Mouse (Mus musculus): ENCODE measurements at regions not wholly inside any gene's neighbourhood (a gene's known extent, or its start where the extent isn't known, plus 50 kb on each side); places are given as distances from the start of the nearest gene placed in this dataset.

GRCm38 (mm10) chr16:86776086-86776485 is 577.9 kb upstream of the N6amt1 start:
- Histone ChIP-seq H3K27ac (ENCODE audit: low read length) (no peak overlapping the region), H3K9ac (ENCODE audit: low read length) (no peak overlapping the region), H3K36me3 (ENCODE audit: control insufficient read depth, insufficient read depth, low read length) (no peaks in the 10 kb centered on the region), H3K4me3 (replicated peaks; ENCODE audit: low read length) (no peak overlapping the region), H3K27me3 (ENCODE audit: control insufficient read depth, insufficient read depth, low read length) (no peaks in the 10 kb centered on the region), H3K9me3 (replicated peaks; ENCODE audit: control insufficient read depth, low read length) (no peaks in the 10 kb centered on the region), H3K4me2 (ENCODE audit: low read depth, low read length) (no peak overlapping the region), H3K4me1 (ENCODE audit: control insufficient read depth, insufficient read depth, low read length) (no peaks in the 10 kb centered on the region)
- 20% methylated on average over 2 of the region's 2 CpGs for WGBS
- no peak for ATAC-seq (ENCODE audit: insufficient read depth, low FRiP score)

DNA sequence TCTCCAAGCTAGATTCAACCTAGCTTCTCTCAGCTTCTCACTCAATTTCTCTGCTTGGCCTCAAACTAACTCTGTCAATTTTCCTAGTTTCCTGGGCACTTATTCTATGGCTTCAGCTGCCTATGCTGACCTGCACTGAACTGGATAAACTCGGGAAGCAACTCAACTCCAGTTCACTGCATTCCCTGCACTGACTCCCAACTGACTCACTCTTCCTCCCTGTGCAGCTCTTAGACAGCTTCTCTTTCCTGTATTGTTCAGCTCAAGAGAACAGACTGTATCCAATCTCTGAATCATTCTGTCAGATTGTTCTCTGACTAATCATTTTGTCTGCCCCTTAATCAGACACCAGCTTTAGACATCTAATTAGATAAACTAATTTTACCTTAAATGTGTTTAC is 581.4 kb upstream of the N6amt1 start:
- no peak overlapping the region for H3K27ac ChIP-seq (ENCODE audit: low read length)
- WGBS: 35% methylated on average over 1 of the region's 1 CpGs
- no peaks in the 10 kb centered on the region for H3K4me1 ChIP-seq (ENCODE audit: control insufficient read depth, insufficient read depth, low read length)
- H3K36me3 ChIP-seq (ENCODE audit: control insufficient read depth, insufficient read depth, low read length): no peaks in the 10 kb centered on the region
- H3K27me3 ChIP-seq (ENCODE audit: control insufficient read depth, insufficient read depth, low read length): no peaks in the 10 kb centered on the region
- no peaks in the 10 kb centered on the region for H3K9me3 ChIP-seq (replicated peaks; ENCODE audit: control insufficient read depth, low read length)
- no peak overlapping the region for H3K4me2 ChIP-seq (ENCODE audit: low read depth, low read length)
- no peak overlapping the region for H3K4me3 ChIP-seq (replicated peaks; ENCODE audit: low read length)
- ATAC-seq (ENCODE audit: insufficient read depth, low FRiP score): no peak
- no peak overlapping the region for H3K9ac ChIP-seq (ENCODE audit: low read length)

GRCm38 (mm10) chr16:86768912-86769311 is 585.1 kb upstream of the N6amt1 start:
- no peak overlapping the region for H3K4me2 ChIP-seq (ENCODE audit: low read depth, low read length)
- WGBS: 77% methylated on average over 3 of the region's 3 CpGs
- H3K4me1 ChIP-seq (ENCODE audit: control insufficient read depth, insufficient read depth, low read length): no peaks in the 10 kb centered on the region
- no peak overlapping the region for H3K4me3 ChIP-seq (replicated peaks; ENCODE audit: low read length)
- no peak for ATAC-seq (ENCODE audit: insufficient read depth, low FRiP score)
- no peaks in the 10 kb centered on the region for H3K9me3 ChIP-seq (replicated peaks; ENCODE audit: control insufficient read depth, low read length)
- no peak overlapping the region for H3K27ac ChIP-seq (ENCODE audit: low read length)
- H3K36me3 ChIP-seq (ENCODE audit: control insufficient read depth, insufficient read depth, low read length): no peaks in the 10 kb centered on the region
- no peaks in the 10 kb centered on the region for H3K27me3 ChIP-seq (ENCODE audit: control insufficient read depth, insufficient read depth, low read length)
- H3K9ac ChIP-seq (ENCODE audit: low read length): no peak overlapping the region

DNA sequence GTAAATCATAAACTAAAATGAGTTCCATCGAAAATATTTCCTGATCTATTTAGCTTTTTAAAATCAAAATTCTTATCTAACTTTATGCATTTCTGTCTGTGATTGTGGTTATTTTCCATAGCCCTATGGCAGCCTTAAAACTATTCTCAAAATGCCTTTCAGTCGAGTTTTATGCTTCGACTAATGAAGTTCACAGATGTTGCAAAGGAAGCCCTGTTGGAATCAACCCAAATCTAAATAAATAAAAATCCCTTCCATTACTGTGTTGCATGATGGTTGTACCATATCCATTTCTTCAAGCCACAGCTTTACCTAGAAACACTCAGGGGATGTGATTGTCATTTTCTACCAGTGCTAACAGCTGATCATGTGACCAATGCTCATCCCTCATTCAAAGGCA is 585.6 kb upstream of the N6amt1 start:
- ATAC-seq (ENCODE audit: insufficient read depth, low FRiP score): no peak

GRCm38 (mm10) chr16:86765974-86766373 is 588.0 kb upstream of the N6amt1 start:
- 51% methylated on average over 8 of the region's 8 CpGs for WGBS
- no peak overlapping the region for H3K4me2 ChIP-seq (ENCODE audit: low read depth, low read length)
- H3K36me3 ChIP-seq (ENCODE audit: control insufficient read depth, insufficient read depth, low read length): no peaks in the 10 kb centered on the region
- H3K27me3 ChIP-seq (ENCODE audit: control insufficient read depth, insufficient read depth, low read length): no peaks in the 10 kb centered on the region
- ATAC-seq (ENCODE audit: insufficient read depth, low FRiP score): no peak
- H3K9ac ChIP-seq (ENCODE audit: low read length): no peak overlapping the region
- H3K27ac ChIP-seq (ENCODE audit: low read length): no peak overlapping the region; the same call in 1 of the 2 replicates
- no peaks in the 10 kb centered on the region for H3K9me3 ChIP-seq (replicated peaks; ENCODE audit: control insufficient read depth, low read length)
- no peak overlapping the region for H3K4me3 ChIP-seq (replicated peaks; ENCODE audit: low read length)
- H3K4me1 ChIP-seq (ENCODE audit: control insufficient read depth, insufficient read depth, low read length): no peaks in the 10 kb centered on the region

More for the DNA sequence above, 585.6 kb upstream of the N6amt1 start:
- 66% methylated on average over 3 of the region's 3 CpGs for WGBS
- Histone ChIP-seq H3K9me3 (replicated peaks; ENCODE audit: control insufficient read depth, low read length) (no peaks in the 10 kb centered on the region), H3K4me3 (replicated peaks; ENCODE audit: low read length) (no peak overlapping the region), H3K27me3 (ENCODE audit: control insufficient read depth, insufficient read depth, low read length) (no peaks in the 10 kb centered on the region), H3K4me2 (ENCODE audit: low read depth, low read length) (no peak overlapping the region), H3K9ac (ENCODE audit: low read length) (no peak overlapping the region), H3K36me3 (ENCODE audit: control insufficient read depth, insufficient read depth, low read length) (no peaks in the 10 kb centered on the region), H3K4me1 (ENCODE audit: control insufficient read depth, insufficient read depth, low read length) (no peaks in the 10 kb centered on the region), H3K27ac (ENCODE audit: low read length) (no peak overlapping the region)

GRCm38 (mm10) chr16:86741236-86741635 is 612.7 kb upstream of the N6amt1 start:
- ATAC-seq (ENCODE audit: insufficient read depth, low FRiP score): no peak
- Histone ChIP-seq H3K27ac (ENCODE audit: low read length) (no peak overlapping the region), H3K9me3 (replicated peaks; ENCODE audit: control insufficient read depth, low read length) (no peaks in the 10 kb centered on the region), H3K4me2 (ENCODE audit: low read depth, low read length) (no peak overlapping the region), H3K27me3 (ENCODE audit: control insufficient read depth, insufficient read depth, low read length) (no peaks in the 10 kb centered on the region), H3K4me3 (replicated peaks; ENCODE audit: low read length) (no peak overlapping the region), H3K36me3 (ENCODE audit: control insufficient read depth, insufficient read depth, low read length) (no peaks in the 10 kb centered on the region), H3K9ac (ENCODE audit: low read length) (no peak overlapping the region), H3K4me1 (ENCODE audit: control insufficient read depth, insufficient read depth, low read length) (no peaks in the 10 kb centered on the region)
- 61% methylated on average over 5 of the region's 5 CpGs for WGBS

- no peak for ATAC-seq (ENCODE audit: insufficient read depth, low FRiP score)
- Histone ChIP-seq H3K9me3 (replicated peaks; ENCODE audit: control insufficient read depth, low read length) (no peaks in the 10 kb centered on the region), H3K4me3 (replicated peaks; ENCODE audit: low read length) (no peak overlapping the region), H3K27ac (ENCODE audit: low read length) (no peak overlapping the region), H3K4me2 (ENCODE audit: low read depth, low read length) (no peak overlapping the region), H3K4me1 (ENCODE audit: control insufficient read depth, insufficient read depth, low read length) (no peaks in the 10 kb centered on the region), H3K36me3 (ENCODE audit: control insufficient read depth, insufficient read depth, low read length) (no peaks in the 10 kb centered on the region), H3K9ac (ENCODE audit: low read length) (no peak overlapping the region), H3K27me3 (ENCODE audit: control insufficient read depth, insufficient read depth, low read length) (no peaks in the 10 kb centered on the region)
- WGBS: 42% methylated on average over 5 of the region's 5 CpGs
These were observed 634.8 kb upstream of the N6amt1 start for GRCm38 (mm10) chr16:86718982-86719771.

GRCm38 (mm10) chr16:86718353-86718752 is 635.6 kb upstream of the N6amt1 start:
- Histone ChIP-seq H3K4me3 (replicated peaks; ENCODE audit: low read length) (no peak overlapping the region), H3K36me3 (ENCODE audit: control insufficient read depth, insufficient read depth, low read length) (no peaks in the 10 kb centered on the region), H3K4me2 (ENCODE audit: low read depth, low read length) (no peak overlapping the region), H3K9ac (ENCODE audit: low read length) (no peak overlapping the region), H3K4me1 (ENCODE audit: control insufficient read depth, insufficient read depth, low read length) (no peaks in the 10 kb centered on the region), H3K27me3 (ENCODE audit: control insufficient read depth, insufficient read depth, low read length) (no peaks in the 10 kb centered on the region), H3K27ac (ENCODE audit: low read length) (no peak overlapping the region), H3K9me3 (replicated peaks; ENCODE audit: control insufficient read depth, low read length) (no peaks in the 10 kb centered on the region; the same call in 1 of the 2 replicates)
- no peak for ATAC-seq (ENCODE audit: insufficient read depth, low FRiP score)
- 31% methylated on average over 7 of the region's 7 CpGs for WGBS

DNA sequence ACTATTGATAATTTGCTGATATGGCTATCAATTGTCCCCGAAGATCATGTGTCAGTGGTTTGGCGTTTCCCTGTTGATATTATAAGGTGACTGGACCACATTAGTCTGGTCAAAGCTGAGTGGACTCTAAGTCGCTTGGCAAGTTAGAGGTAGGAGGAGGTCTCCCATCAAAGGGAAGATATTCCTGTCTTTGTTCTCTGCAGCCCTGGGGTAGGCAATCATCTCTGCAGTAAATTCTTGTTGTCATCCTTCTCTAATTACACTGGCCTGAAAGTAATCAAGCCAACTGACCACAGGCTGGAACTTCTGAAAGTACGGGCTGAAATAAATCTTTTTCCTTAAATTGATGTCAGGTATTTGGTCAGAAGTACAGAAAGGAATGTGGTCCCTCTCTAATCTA is 652.3 kb upstream of the N6amt1 start:
- Histone ChIP-seq H3K9ac (ENCODE audit: low read length) (no peak overlapping the region), H3K4me2 (ENCODE audit: low read depth, low read length) (no peak overlapping the region), H3K4me3 (replicated peaks; ENCODE audit: low read length) (no peak overlapping the region), H3K4me1 (ENCODE audit: control insufficient read depth, insufficient read depth, low read length) (no peaks in the 10 kb centered on the region), H3K36me3 (ENCODE audit: control insufficient read depth, insufficient read depth, low read length) (no peaks in the 10 kb centered on the region), H3K27me3 (ENCODE audit: control insufficient read depth, insufficient read depth, low read length) (no peaks in the 10 kb centered on the region), H3K27ac (ENCODE audit: low read length) (no peak overlapping the region), H3K9me3 (replicated peaks; ENCODE audit: control insufficient read depth, low read length) (no peaks in the 10 kb centered on the region)
- ATAC-seq (ENCODE audit: insufficient read depth, low FRiP score): no peak
- 55% methylated on average over 4 of the region's 4 CpGs for WGBS
